Mouse (Mus musculus) stomach, embryonic 14.5 days (tissue): ENCODE measurements at regions not wholly inside any gene's neighbourhood (a gene's known extent, or its start where the extent isn't known, plus 50 kb on each side); places are given as distances from the start of the nearest gene placed in this dataset.

ENCODE experiments used
- ATAC-seq: fragments of 200-750 bp; cut with Nextera tagmentation; 2 replicates; pipeline ENCODE4 v1.8.0; 2017; ENCODE audit warnings: low read depth, moderate TSS enrichment; ENCODE audit not compliant: insufficient number of reproducible peaks, insufficient read depth, low FRiP score
- H3K27ac ChIP-seq: fragments of 300-500 bp; sonication (generic); 2 replicates; pipeline ENCODE4 v1.5.1; 2014; ENCODE audit warnings: mild to moderate bottlenecking, low read length, moderate library complexity, mixed read lengths
- H3K27me3 ChIP-seq: fragments of 300-500 bp; sonication (generic); 2 replicates; pipeline ENCODE4 v1.6.1; 2014; ENCODE audit warnings: low read length, control low read depth, mixed read lengths; ENCODE audit not compliant: control insufficient read depth, insufficient read depth
- H3K36me3 ChIP-seq: fragments of 300-500 bp; sonication (generic); 2 replicates; pipeline ENCODE4 v1.6.1; 2014; ENCODE audit warnings: mild to moderate bottlenecking, control low read depth, low read length, moderate library complexity, mixed read lengths; ENCODE audit not compliant: control insufficient read depth, insufficient read depth
- H3K4me1 ChIP-seq: fragments of 300-500 bp; sonication (generic); 2 replicates; pipeline ENCODE4 v1.6.1; 2014; ENCODE audit warnings: low read length, control low read depth, mixed read lengths; ENCODE audit not compliant: control insufficient read depth, insufficient read depth
- H3K4me2 ChIP-seq: fragments of 300-500 bp; sonication (generic); replicated peaks from 2 replicates; pipeline ENCODE4 v1.6.1; 2014; ENCODE audit warnings: low read depth, low read length, control low read depth
- H3K4me3 ChIP-seq: fragments of 300-500 bp; sonication (generic); 2 replicates; pipeline ENCODE4 v1.5.1; 2014; ENCODE audit warnings: low read depth, low read length, control low read depth
- H3K9ac ChIP-seq: fragments of 300-500 bp; sonication (generic); replicated peaks from 2 replicates; pipeline ENCODE4 v1.6.1; 2014; ENCODE audit warnings: low read depth, mild to moderate bottlenecking, control low read depth, low read length, moderate library complexity, mixed read lengths
- H3K9me3 ChIP-seq: fragments of 300-500 bp; sonication (generic); 2 replicates; pipeline ENCODE4 v1.6.1; 2016; ENCODE audit warnings: low read depth, low read length, control low read depth; ENCODE audit not compliant: control insufficient read depth
- WGBS: fragments of 180-500 bp; shearing (Covaris S2); extraction: QIAGEN DNeasy Blood & Tissue Kit; methylation state at CpG from one replicate; pipeline ENCODE4 v1.1.7; 2014; 5-methylcytosine and 5-hydroxymethylcytosine counted together

- H3K27me3 ChIP-seq, result no peaks in the 10 kb centered on the region
- 81% methylated on average over 13 of the region's 13 CpGs for WGBS
- H3K27ac ChIP-seq, result no peak overlapping the region
- no peak for ATAC-seq
- no peak overlapping the region for H3K4me2 ChIP-seq
- H3K4me3 ChIP-seq, result no peak overlapping the region
- H3K9ac ChIP-seq, result no peak overlapping the region
- H3K36me3 ChIP-seq, result no peaks in the 10 kb centered on the region
- no peaks in the 10 kb centered on the region for H3K4me1 ChIP-seq
- H3K9me3 ChIP-seq, result no peaks in the 10 kb centered on the region
Measured at GRCm38 (mm10) chr2:161416218-161416927, 307.5 kb upstream of the Chd6 start.

- Histone ChIP-seq H3K4me2 (no peak overlapping the region), H3K27ac (no peak overlapping the region), H3K9me3 (no peaks in the 10 kb centered on the region), H3K9ac (no peak overlapping the region), H3K4me3 (no peak overlapping the region), H3K4me1 (no peaks in the 10 kb centered on the region), H3K27me3 (no peaks in the 10 kb centered on the region), H3K36me3 (no peaks in the 10 kb centered on the region)
- no peak for ATAC-seq
- WGBS, result 100% methylated on average over 1 of the region's 1 CpGs
Measured at GRCm38 (mm10) chr2:161408306-161408705, 299.4 kb upstream of the Chd6 start.

- Histone ChIP-seq H3K9me3 (no peaks in the 10 kb centered on the region), H3K4me2 (no peak overlapping the region), H3K9ac (no peak overlapping the region), H3K4me3 (no peak overlapping the region), H3K4me1 (no peaks in the 10 kb centered on the region), H3K27me3 (no peaks in the 10 kb centered on the region), H3K36me3 (no peaks in the 10 kb centered on the region), H3K27ac (no peak overlapping the region)
- no peak for ATAC-seq
- 56% methylated on average over 1 of the region's 1 CpGs for WGBS
Measured at GRCm38 (mm10) chr2:161405847-161406384, 297.0 kb upstream of the Chd6 start.

GRCm38 (mm10) chr2:161398061-161398460, 289.2 kb upstream of the Chd6 start:
- no peak overlapping the region for H3K9ac ChIP-seq
- 86% methylated on average over 3 of the region's 3 CpGs for WGBS
- H3K9me3 ChIP-seq, result no peaks in the 10 kb centered on the region
- ATAC-seq, result no peak
- H3K4me2 ChIP-seq, result no peak overlapping the region
- H3K27ac ChIP-seq, result no peak overlapping the region
- H3K4me3 ChIP-seq, result no peak overlapping the region
- H3K36me3 ChIP-seq, result no peaks in the 10 kb centered on the region
- H3K4me1 ChIP-seq, result no peaks in the 10 kb centered on the region
- H3K27me3 ChIP-seq, result no peaks in the 10 kb centered on the region

- no peak overlapping the region for H3K9ac ChIP-seq
- H3K4me3 ChIP-seq, result no peak overlapping the region
- no peaks in the 10 kb centered on the region for H3K4me1 ChIP-seq
- no peaks in the 10 kb centered on the region for H3K9me3 ChIP-seq
- no peaks in the 10 kb centered on the region for H3K27me3 ChIP-seq
- WGBS, result 72% methylated on average over 15 of the region's 15 CpGs
- H3K4me2 ChIP-seq, result no peak overlapping the region
- H3K27ac ChIP-seq, result no peak overlapping the region
- H3K36me3 ChIP-seq, result no peaks in the 10 kb centered on the region
- ATAC-seq, result no peak
Measured at GRCm38 (mm10) chr2:161390954-161391690, 282.2 kb upstream of the Chd6 start.

GRCm38 (mm10) chr2:161389318-161389835, 280.5 kb upstream of the Chd6 start:
- H3K27ac ChIP-seq, result no peak overlapping the region
- H3K9ac ChIP-seq, result no peak overlapping the region
- H3K36me3 ChIP-seq, result no peaks in the 10 kb centered on the region
- no peak overlapping the region for H3K4me3 ChIP-seq
- no peaks in the 10 kb centered on the region for H3K4me1 ChIP-seq
- 82% methylated on average over 5 of the region's 5 CpGs for WGBS
- no peaks in the 10 kb centered on the region for H3K9me3 ChIP-seq
- H3K27me3 ChIP-seq, result no peaks in the 10 kb centered on the region
- H3K4me2 ChIP-seq, result no peak overlapping the region
- no peak for ATAC-seq

GRCm38 (mm10) chr2:161387054-161387453, 278.2 kb upstream of the Chd6 start:
- H3K4me2 ChIP-seq, result no peak overlapping the region
- H3K4me3 ChIP-seq, result no peak overlapping the region
- no peaks in the 10 kb centered on the region for H3K27me3 ChIP-seq
- H3K27ac ChIP-seq, result no peak overlapping the region
- H3K9me3 ChIP-seq, result no peaks in the 10 kb centered on the region
- H3K36me3 ChIP-seq, result no peaks in the 10 kb centered on the region
- WGBS, result 58% methylated on average over 6 of the region's 6 CpGs
- H3K4me1 ChIP-seq, result no peaks in the 10 kb centered on the region
- H3K9ac ChIP-seq, result no peak overlapping the region
- ATAC-seq, result no peak

GRCm38 (mm10) chr2:161382411-161382810, 273.5 kb upstream of the Chd6 start:
- H3K27me3 ChIP-seq, result no peaks in the 10 kb centered on the region
- no peak overlapping the region for H3K4me2 ChIP-seq
- H3K9ac ChIP-seq, result no peak overlapping the region
- no peak overlapping the region for H3K27ac ChIP-seq
- H3K36me3 ChIP-seq, result no peaks in the 10 kb centered on the region
- no peak for ATAC-seq
- H3K4me3 ChIP-seq, result no peak overlapping the region
- 66% methylated on average over 3 of the region's 3 CpGs for WGBS
- H3K4me1 ChIP-seq, result no peaks in the 10 kb centered on the region
- no peaks in the 10 kb centered on the region for H3K9me3 ChIP-seq
